Mouse (Mus musculus): ENCODE measurements at regions not wholly inside any gene's neighbourhood (a gene's known extent, or its start where the extent isn't known, plus 50 kb on each side); places are given as distances from the start of the nearest gene placed in this dataset.

DNA sequence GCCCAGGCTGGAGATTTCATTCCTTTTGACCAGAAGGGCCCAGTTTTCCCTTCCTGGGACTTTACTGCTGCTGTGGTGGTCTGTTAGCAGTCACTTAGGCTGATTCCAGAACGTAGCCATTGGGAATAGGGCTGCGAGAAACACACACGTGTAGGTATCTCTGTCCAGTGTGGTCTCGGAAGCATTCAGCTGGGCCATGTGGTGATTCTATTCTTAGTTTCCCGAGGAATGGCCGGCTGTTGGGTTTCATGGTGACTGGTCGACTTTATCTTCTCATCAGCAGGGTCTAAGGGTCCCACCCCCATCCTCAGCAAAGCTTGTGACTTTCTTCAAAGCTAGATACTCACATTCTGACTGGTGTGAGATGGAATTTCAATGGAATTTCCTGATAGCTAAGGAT is 59.2 kb upstream of the Tmpo start:
- Histone ChIP-seq H3K9me3 (ENCODE audit: control insufficient read depth, low read length) (no peaks in the 10 kb centered on the region), H3K27me3 (ENCODE audit: control insufficient read depth, insufficient read depth, low read length) (no peaks in the 10 kb centered on the region), H3K4me3 (replicated peaks; ENCODE audit: low read length) (no peak overlapping the region), H3K4me2 (replicated peaks; ENCODE audit: low read depth, low read length, severe bottlenecking) (no peak overlapping the region), H3K4me1 (ENCODE audit: control insufficient read depth, insufficient read depth, low read length) (peaks cover 54% of the 10 kb centered on the region), H3K27ac (replicated peaks; ENCODE audit: low read depth, low read length) (peak overlapping the region; percentile 67), H3K36me3 (ENCODE audit: control insufficient read depth, insufficient read depth, low read length) (no peaks in the 10 kb centered on the region), H3K9ac (ENCODE audit: low read depth, low read length, severe bottlenecking) (no peak overlapping the region)
- no peak for TF ChIP-seq POLR2A (IDR thresholded peaks at IDR 0.05; ENCODE audit: borderline replicate concordance, extremely low read depth, insufficient read depth, insufficient read length)
- ATAC-seq (ENCODE audit: low FRiP score, low read depth) (no peak), DNase-seq (ENCODE audit: low spot score) (no peak)
- WGBS = 58% methylated on average over 7 of the region's 7 CpGs

DNA sequence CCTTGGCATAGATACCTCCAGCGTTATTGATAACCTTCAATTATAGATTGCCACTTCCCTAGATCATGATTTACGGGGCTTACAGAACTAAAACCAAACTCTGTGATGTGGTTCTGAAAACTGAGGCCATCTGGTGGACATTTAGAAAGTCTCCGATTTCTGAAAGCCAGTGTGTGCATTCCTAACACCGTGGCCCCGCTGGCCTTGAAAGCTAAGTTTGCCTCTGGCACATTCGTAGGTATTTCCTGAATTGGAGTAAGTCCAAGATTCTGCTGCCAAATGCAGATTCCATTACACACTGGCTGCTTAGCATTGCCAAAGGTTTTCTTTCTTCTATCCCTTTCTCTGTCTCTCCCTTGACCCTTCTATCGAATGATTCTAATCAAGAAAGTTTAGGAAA is 55.7 kb upstream of the Tmpo start:
- Histone ChIP-seq H3K4me1 (ENCODE audit: control insufficient read depth, insufficient read depth, low read length) (peaks cover 40% of the 10 kb centered on the region), H3K36me3 (ENCODE audit: control insufficient read depth, insufficient read depth, low read length) (no peaks in the 10 kb centered on the region), H3K27me3 (ENCODE audit: control insufficient read depth, insufficient read depth, low read length) (no peaks in the 10 kb centered on the region), H3K4me2 (replicated peaks; ENCODE audit: low read depth, low read length, severe bottlenecking) (no peak overlapping the region), H3K9me3 (ENCODE audit: control insufficient read depth, low read length) (no peaks in the 10 kb centered on the region), H3K9ac (ENCODE audit: low read depth, low read length, severe bottlenecking) (no peak overlapping the region), H3K4me3 (replicated peaks; ENCODE audit: low read length) (no peak overlapping the region), H3K27ac (replicated peaks; ENCODE audit: low read depth, low read length) (peak overlapping the region; percentile 76)
- no peak; the same call in 1 of the 2 replicates for ATAC-seq (ENCODE audit: low FRiP score, low read depth)
- DNase-seq (ENCODE audit: low spot score) = peak; percentile 92
- no peak for TF ChIP-seq POLR2A (IDR thresholded peaks at IDR 0.05; ENCODE audit: borderline replicate concordance, extremely low read depth, insufficient read depth, insufficient read length)
- WGBS = 9% methylated on average over 7 of the region's 7 CpGs

DNA sequence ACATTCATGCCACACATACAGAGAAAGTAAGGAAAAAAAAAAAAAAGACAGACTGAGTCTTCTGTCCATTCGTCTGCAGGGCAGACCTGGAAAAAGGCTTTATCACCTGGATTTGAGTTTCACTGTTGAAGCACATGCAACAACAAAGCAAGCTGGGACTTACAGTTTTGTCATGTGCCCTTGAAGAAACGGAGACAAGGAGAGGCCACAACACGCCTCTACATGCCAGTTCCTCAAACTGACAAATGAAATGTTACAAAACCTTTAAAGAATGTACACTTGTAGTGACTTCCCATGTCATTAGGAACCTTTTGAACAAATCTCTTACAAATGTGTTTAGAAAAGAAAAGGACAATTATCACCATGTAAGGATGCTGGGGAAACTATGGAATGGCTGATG is 53.6 kb upstream of the Tmpo start:
- ATAC-seq (ENCODE audit: low FRiP score, low read depth) (no peak), DNase-seq (ENCODE audit: low spot score) (no peak)
- Histone ChIP-seq H3K27me3 (ENCODE audit: control insufficient read depth, insufficient read depth, low read length) (no peaks in the 10 kb centered on the region), H3K4me2 (replicated peaks; ENCODE audit: low read depth, low read length, severe bottlenecking) (no peak overlapping the region), H3K4me3 (replicated peaks; ENCODE audit: low read length) (no peak overlapping the region), H3K36me3 (ENCODE audit: control insufficient read depth, insufficient read depth, low read length) (no peaks in the 10 kb centered on the region), H3K27ac (replicated peaks; ENCODE audit: low read depth, low read length) (no peak overlapping the region), H3K9me3 (ENCODE audit: control insufficient read depth, low read length) (no peaks in the 10 kb centered on the region), H3K4me1 (ENCODE audit: control insufficient read depth, insufficient read depth, low read length) (peaks cover 24% of the 10 kb centered on the region), H3K9ac (ENCODE audit: low read depth, low read length, severe bottlenecking) (no peak overlapping the region)
- 73% methylated on average over 3 of the region's 3 CpGs for WGBS
- no peak for TF ChIP-seq POLR2A (IDR thresholded peaks at IDR 0.05; ENCODE audit: borderline replicate concordance, extremely low read depth, insufficient read depth, insufficient read length)

Data from limb, embryonic 14.5 days (tissue).